Mouse (Mus musculus) adrenal gland, postnatal 36 days (tissue): ENCODE measurements around the gene Lrrc7. TPM values are rescaled to one million over a fixed set of nuclear protein-coding genes. Genes with fewer than 3 reads are reported as not detected.

Experiments used
- DNase-seq, 2 experiments: peaks; one replicate each; pipeline ENCODE4 v3.0.0; 2021; ENCODE audit warnings: mixed read lengths in 1 of 2
- total RNA-seq, 2 experiments: library from RNA; stranded (reverse); gene quantifications; 2 replicates each; pipeline ENCODE4 v1.2.3; 2021

Gene Lrrc7
- total RNA-seq, 2 experiments from 2014 or later, result 0.07 to 0.36 TPM

DNA sequence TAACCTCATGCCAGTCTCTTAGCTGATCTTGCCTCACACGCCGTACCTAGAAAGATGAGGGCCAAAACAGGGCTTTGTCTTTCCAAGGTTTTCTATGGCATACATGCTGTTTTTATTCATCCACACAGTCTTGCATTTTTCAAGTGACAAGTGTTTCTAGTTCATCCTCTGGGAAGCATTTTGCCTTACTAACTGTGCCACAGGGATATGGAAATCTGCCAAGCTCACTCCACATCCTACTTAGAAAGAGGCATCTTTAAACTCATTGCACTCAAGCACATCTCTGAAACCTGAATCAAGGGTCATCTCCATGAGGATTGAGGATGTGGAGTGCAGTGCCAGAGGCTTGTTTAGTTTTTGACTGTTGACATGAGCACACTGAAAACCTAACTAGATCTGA, 199.9 kb downstream of the Lrrc7 start:
- no peak for DNase-seq

DNA sequence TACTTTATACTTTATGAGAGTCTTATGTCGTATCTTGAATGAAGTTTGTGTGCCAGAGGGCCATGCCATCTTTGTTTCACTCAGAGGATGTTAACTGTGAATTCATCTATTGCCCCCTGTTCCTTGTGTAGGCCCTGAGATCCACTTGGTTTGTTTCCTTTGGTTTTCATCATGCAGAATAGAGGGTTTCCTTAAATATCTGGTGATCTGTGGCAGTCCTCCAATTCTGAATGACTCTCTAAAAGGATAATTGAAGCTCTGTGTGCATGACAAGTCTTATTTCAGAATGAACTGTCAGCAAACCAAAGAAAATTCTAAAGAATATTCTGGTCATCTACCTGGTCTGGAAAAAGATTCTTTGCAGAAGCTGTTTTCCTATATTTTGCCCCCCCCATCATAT, 205.3 kb downstream of the Lrrc7 start:
- no peak for DNase-seq

DNA sequence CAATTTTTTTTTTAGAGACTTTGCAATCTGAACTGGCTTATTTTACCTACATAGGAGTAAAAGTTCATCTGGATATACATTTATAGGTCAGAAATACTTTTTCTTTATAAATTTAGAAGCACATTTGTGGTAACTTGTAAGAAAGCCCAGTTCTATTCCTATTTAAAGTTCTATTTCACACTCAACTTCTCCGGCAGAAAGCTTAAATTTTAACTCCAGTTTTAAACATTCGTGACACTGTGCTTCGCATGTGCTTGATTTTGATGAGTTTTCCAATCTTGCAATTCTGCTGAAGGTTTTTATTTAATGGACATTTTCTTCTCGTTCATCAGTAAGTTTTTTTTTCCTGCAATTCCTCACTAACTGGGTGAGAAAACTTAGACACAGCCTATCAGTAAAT, 205.8 kb downstream of the Lrrc7 start:
- no peak for DNase-seq

DNA sequence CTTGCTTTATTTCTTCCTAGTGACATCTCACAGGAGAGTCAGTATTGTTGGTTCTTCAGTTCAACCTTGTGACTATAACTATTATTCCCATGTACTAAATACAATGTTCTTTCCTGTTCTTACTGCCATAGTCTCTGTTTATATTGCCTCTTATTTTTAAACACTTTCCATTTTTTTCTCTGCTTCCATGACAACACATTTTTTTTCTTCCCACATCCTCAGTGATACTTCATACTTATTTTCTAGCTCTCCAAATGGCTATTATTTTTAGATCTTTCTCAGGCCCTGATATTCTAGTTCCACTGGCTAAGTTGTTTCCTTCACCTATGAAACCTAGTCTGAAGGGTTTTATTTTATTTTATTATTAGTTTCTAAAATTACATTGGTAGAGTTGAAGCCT, 221.2 kb downstream of the Lrrc7 start:
- DNase-seq, result no peak

DNA sequence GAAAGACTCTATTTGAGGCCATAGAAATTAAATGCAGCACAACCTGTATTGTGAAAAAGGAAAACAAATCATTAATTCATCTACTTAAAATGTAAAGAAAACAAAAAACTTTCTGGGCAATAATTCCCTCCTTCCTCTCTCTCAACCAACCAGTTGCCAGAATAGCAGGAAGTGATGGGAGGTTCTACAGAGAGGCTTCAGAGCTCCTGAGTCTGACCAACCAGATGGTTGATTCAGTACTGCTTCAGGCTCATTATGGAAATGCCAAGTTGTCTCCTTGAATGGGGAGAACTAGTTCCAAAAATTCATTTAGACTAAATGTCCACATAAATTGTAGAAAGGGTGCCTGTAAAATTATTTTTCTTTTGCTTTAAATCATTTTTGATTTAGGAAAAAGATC, 231.9 kb downstream of the Lrrc7 start:
- no peak for DNase-seq

DNA sequence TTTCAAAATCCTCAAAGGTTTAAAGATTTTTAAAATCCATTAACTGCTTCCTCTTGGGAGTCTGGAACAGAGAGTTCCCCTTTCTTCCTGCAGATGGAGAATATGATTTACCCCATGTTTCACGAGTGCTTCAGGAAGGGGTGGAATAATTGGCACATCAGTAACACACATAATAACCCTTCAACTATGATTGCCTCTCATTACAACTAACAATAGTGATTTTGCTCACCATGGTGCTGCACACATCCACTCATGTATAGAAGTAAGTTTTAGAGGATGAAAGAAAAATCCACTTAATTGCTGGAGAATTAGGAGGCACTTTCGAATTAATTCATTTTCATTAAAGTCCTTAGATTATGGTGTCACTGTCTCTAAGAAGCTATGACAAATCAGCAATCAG, 251.6 kb downstream of the Lrrc7 start:
- no peak for DNase-seq

DNA sequence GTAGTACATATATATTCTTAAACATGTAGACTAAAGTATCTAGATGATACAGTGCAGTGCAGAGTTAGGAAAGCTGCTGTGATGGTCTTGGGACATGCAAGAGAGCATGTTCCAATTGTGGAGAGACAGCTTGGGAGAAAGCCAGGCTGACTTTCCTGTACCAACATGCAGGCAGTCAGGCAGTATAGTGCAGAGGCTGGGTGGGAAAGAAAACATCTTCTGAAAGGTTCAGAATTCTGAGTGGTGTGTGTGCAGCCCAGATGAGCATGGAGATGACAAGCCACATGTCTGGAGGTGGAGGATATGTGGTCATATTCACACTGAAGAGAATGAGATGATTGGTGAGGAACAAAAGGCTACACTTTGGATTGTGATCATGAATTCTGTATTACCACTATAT, 254.6 kb downstream of the Lrrc7 start:
- DNase-seq, result no peak

DNA sequence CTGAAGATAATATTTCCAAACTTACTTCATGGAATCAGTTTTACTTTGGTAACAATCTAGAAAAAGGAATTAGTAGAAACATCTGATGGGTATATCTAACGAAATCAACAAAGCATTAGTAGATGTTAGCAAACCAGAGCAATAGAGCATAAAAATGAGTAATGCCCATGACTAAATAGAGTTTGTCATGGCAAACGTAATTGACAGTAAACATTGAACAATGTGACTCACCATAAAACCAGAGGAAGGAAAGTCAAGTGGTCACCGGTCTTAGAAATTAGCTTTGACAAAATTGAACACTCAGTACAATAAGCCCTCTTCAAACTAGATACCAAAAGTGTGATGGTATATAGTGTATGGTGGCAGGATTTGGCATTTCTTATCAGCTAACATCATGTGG, 263.3 kb downstream of the Lrrc7 start:
- no peak for DNase-seq

DNA sequence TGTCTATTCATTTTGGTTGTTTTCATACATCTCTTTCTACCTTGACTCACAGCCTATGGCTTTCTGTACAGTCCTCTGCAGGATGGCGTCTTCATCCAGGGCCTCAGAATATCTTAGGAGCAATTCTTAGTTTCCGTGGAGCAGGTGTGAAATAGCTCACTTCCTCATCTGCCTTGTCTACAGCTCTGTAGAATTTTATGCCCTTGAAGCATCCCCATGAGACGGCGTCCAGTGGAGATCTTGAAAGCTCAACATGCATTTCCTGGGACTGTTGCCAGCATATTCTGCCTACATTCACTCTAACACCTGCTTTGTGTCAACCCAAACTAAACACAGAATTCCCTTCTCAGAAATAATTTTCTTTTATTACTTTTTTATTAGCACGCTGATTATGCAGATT, 267.0 kb downstream of the Lrrc7 start:
- DNase-seq, result no peak

DNA sequence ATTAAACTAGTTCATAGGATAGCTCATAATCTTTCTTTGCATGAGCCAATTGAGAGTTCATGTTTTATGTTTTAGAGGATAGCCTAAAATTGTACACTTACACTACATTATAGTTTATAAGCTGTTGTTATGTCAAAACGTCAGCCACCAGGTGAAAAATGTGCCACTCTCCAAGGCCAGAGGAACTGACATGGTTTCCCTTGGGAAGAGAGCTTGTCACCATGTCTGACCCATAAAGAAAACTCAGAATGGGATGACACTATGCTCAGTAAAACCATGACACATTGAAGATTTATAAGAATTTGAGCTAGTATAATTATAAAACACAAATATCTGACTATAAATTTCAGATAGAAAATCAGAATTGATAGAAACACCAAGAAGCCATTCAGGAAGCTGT, 277.6 kb downstream of the Lrrc7 start:
- DNase-seq, result no peak

DNA sequence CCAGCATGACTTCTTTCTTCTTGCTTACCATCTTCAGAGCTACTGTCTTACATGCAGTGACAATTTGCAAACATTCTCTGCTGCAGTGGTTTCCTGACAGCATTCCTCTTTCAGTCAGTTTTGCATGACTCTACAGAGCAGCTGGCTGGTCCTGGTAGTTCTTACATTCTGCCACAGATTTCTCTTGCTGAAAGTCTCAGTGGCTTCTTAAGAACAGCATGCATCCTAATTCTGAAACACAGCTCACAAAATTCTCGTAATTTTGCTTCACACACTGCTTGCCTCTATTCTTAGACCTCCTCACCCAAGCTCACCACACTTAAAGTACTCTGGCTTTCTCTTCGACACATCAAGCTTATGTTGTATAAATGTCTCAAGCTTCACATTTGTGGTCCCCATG, 283.4 kb downstream of the Lrrc7 start:
- no peak for DNase-seq

DNA sequence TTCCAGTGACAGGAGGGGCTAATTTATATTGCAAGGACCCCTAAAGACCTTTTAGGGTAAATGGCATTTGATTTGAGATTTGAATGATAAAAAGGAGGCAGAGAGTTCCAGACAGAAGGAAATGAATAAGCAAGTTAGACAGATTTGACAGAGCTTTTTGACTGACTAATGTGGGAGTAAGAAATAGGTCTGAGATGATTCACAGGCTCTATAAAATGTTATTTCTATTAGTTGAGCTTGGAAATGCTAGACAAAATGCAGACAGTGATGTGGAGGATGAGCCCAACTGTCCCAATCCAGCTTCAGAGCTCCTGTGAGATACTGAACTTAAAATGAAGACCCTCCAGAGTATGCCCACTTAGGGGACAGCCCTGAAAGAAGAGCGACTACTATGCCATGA, 289.3 kb downstream of the Lrrc7 start:
- no peak for DNase-seq

DNA sequence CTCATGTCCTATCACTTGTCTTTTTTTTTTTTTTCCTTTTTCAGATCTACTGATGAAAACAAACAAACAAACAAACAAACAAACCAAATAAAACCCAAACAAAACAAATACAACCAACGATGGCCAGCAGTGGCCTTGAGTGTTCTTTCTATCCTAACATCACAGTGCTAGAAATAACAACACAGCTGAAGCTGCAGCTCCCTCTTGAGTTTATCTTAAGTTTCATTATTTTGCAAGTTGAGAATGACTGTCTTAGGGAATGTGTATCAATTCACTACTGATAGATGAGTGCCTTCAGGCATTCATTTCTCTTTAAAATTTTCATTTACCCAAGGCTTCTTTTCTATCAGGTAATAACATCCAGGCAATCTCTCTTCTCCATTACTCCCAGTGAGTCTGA, 291.1 kb downstream of the Lrrc7 start:
- DNase-seq, result no peak

DNA sequence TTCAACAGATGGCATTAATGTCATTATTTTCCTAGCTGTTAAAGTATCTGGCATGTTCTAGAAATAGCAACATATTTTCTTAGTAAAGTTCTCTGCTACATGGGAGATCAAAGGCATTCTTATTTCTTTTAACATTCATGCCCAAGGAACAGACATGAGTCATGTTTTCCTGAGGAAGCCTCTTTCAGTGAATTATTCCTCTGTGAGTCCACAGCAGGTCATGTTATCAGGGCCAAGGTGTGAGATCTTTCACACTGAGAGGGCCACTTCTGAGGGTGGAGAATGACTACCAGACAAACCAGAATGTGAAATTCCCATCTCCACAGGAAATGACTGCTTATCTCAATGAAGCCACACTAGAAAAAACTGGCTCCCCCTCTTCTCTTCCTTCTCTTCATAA, 309.4 kb downstream of the Lrrc7 start:
- no peak for DNase-seq

DNA sequence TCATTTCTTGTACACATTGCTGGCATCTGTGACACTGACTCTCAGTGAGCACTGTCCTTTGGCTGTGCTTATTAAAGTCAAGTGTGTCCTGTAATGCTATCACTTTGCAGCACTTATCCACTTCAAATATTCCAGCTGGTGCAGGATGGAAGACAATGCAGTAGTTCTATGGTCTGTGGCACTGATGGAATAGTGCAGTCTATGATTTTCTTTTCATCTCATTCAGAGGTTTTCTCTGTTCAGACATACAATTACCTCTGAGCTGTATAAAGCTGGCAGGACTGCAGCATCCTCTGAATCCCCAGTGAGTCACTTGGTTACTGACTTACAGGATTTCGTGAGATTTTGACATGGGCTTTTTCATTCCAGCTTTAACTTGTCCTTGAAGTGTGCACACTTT, 314.3 kb downstream of the Lrrc7 start:
- DNase-seq, result no peak

DNA sequence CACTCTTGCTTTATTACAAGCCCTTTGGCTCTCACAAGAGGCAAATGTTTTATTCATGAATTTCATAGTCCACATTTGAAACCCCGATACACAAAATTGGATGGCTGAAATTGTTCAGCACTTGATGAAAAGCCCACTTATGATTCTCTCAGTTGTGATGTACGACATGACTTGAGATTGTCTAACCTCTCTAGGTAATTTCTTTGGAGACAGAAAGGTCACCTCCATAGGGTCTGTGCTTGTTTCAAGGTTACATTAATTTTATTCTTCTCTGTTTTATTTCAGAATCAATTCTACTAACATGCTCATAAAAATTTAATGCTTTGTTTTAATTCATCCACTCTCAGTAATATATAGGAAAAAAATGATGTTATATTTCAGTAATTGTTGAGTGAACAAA, 351.4 kb downstream of the Lrrc7 start:
- no peak for DNase-seq

DNA sequence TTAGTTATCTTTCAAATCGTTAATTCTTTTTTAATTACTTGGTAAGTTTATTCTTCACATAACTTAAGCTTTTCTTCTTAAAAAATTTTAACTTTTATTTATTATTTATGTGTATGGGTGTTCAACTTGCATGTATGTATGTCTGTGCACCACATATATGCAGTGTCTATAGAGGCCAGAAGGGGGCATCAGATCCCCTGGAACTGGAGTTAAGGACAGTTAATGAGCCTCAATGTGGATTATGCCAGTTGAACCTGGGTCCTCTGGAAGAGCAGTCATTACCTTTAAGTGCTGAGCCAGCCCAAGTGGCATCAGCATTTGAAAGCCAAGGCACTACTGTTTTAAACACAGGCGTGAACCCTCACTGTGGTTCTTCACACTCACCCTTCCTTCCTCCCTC, 352.0 kb downstream of the Lrrc7 start:
- peak; percentile 1 to 18 for DNase-seq

DNA sequence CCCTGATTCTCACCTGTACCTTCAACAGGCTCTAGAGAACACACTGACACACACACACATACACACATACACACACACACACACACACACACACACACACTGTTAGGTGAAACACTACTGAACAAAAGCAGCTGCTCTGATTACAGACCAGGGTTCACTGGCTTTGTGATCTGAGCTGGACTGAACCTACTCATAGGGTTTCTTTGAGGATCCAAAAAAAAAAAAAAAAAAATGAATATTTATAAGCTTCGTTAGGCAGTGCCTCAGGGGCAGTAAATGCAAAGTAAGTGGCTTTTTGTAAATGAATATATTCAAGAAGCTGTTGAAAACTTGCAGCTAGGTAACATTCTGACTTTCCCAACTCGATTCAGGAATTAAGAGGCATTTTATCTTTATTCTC, 354.2 kb downstream of the Lrrc7 start:
- DNase-seq, result no peak

DNA sequence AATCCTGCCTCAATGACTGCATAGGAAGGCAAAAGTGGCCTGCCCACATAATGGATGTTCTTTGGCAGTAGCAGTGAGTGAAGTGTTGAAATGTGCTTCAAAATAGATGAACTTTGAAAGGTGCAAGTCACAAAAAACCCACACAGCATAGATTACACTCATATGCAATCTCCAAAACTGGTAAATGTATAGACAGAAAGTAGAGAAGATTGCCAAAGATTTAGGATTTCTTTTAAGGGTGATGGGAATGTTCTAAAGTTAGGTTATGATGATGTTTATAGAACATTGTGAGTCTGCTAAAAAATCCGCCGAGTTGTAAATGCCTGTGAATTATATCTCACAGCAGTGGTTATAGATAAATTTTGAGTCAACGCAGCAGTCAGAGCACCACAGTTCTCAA, 359.2 kb downstream of the Lrrc7 start:
- no peak for DNase-seq

DNA sequence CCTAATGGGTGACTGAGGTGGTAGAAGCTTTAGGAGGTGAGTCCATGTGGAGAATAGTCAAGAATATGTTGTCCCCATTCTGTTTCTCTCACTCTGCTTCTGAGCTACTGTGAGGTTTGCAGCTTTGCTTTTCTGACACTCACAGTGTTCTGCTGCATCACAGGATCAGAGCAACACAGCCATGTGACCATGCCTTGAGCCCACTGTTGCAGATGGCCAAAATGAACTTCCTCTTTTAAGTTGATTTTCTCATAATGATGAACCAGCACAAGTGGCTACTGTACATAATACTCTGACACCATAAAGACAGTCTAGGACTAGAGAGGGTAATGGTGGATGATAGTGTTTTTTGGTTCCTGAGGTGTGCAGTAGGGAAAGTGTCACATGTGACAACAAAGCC, 366.6 kb downstream of the Lrrc7 start:
- DNase-seq, result no peak

DNA sequence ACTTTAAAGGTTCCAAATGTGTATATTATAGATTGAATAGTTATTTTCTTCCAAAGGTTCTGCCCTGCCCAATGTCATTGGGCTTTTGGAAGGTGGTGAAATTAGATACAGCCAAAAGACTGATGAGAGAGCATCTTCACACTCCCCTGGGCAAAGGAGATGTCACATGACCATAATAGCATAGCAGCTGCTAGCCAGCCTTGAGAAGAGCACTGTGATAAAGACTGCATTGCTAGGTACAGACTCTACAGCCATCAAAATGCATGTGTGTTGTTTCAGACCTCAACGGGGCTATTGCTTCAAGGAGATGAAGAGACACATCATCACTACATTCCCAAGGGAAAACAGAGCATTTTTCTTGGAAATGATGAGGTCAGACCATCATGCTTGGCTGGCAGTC, 368.8 kb downstream of the Lrrc7 start:
- DNase-seq, result no peak

DNA sequence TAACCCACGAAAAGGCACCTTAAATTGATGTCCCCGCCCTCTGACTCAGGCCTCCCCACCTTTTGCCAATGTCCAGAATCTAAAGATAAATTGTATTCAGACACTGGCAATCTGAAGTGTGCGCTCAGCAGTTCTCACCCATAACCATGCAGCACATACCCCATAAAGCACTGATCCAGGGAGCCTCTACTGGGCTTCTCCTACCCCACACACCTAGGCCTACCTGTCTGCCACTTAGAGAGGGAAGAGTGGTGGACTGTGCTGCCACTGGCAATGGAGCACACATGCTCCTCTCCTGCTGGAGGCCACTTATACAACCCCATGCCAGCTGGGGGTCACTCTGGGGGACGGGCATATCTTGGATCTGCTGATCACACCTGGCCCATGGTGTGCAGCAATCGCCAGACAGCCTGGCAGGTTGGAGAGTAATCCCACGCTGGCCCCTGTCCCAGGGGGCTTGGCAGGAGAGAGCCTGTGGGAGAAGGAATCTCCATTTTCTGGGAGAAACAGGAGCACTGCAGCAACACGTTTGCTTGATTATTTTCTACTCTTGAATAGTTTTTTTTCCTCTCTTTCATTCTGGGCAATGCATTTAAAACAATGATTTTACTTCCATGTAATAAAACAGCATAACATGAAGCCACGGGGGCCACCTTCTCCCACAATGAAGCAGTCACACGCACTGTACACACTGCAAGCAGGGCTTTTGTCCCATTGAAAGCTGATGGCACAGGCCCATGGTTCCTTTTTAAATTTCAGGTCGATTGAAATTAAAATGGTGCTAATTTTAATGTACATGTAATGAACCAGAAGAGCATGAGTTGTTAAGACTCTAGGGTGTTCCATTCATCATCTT, 386.9 kb downstream of the Lrrc7 start:
- DNase-seq, result no peak

DNA sequence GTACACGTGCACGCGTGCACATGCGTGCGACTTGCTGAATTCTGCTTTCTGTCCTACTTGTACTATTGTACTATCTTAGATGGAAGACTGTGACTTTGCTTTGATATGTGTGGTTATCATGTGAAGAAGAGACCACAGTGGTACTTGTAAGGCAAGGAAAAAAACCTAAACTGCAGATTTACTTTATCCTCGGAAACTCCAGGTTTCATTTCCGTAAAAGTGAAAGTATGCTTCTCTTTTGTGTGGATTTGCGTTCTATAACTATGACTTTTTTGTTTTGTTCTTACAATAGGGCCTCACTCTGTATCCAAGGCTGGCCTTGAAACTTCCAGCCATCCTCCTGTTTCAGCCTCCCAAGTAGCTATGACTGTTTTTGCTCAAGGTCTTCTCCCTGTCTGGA, 392.8 kb downstream of the Lrrc7 start:
- DNase-seq, result no peak

DNA sequence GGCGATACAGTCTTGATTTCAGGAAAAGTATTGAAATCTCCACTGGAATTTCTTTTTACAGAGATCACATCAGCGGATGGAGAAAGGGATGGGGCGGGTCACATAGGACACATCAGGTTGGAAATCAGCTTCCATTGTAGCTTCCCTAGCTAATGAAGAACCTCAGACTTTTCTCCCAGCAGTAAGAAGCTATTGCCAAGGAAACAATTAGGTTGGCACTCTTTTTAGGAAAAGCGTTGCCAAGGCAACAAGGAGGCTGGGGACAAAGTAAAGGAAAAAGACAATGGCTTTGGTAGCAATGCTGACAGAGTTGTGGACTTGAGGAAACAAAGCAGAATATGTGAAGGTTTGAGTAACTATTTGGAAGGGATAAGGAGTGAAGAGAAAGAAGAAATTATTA, 393.6 kb downstream of the Lrrc7 start:
- DNase-seq, result no peak

DNA sequence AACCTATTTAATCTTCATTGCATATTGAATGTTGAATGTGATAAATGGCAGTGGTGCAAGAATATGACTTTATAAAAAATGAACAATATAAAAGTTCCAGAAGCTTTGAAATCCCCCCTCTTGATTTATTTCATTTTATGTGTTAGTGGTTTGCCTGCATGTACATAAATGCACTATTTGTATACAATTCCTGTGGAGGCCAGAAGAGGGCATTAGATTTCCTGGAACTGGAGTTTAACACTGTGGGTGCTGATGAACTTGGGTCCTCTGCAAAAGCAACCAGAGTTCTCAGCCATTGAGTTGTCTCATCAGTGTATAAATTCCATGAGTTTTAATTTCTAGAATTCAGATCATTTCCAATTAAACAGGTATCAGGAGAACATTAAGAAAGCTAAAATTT, 397.0 kb downstream of the Lrrc7 start:
- DNase-seq, result no peak
